Mouse (Mus musculus): ENCODE measurements at regions not wholly inside any gene's neighbourhood (a gene's known extent, or its start where the extent isn't known, plus 50 kb on each side); places are given as distances from the start of the nearest gene placed in this dataset.

- no peak for DNase-seq (ENCODE audit: low read depth)
Measured at GRCm38 (mm10) chr12:26068685-26069008, 346.4 kb downstream of the Rnf144a start.

- DNase-seq (ENCODE audit: low read depth): peak; percentile 89
Measured at GRCm38 (mm10) chr12:26067866-26068684, 347.0 kb downstream of the Rnf144a start.

GRCm38 (mm10) chr12:26060378-26060777 lies 354.7 kb downstream of the Rnf144a start:
- no peak for DNase-seq (ENCODE audit: low read depth)

GRCm38 (mm10) chr12:26059090-26059489 lies 356.0 kb downstream of the Rnf144a start:
- peak; percentile 55 for DNase-seq (ENCODE audit: low read depth)

- DNase-seq (ENCODE audit: low read depth): peak; percentile 60
Measured at GRCm38 (mm10) chr12:26057491-26058054, 357.5 kb downstream of the Rnf144a start.

- DNase-seq (ENCODE audit: low read depth): no peak
Measured at GRCm38 (mm10) chr12:26046991-26047390, 368.1 kb downstream of the Rnf144a start.

GRCm38 (mm10) chr12:26045321-26045720 lies 369.7 kb downstream of the Rnf144a start:
- no peak for DNase-seq (ENCODE audit: low read depth)

- no peak for DNase-seq (ENCODE audit: low read depth)
Measured at GRCm38 (mm10) chr12:26012951-26013350, 402.1 kb downstream of the Rnf144a start.

- peak; percentile 69 for DNase-seq (ENCODE audit: low read depth)
Measured at GRCm38 (mm10) chr12:25994063-25994462, 421.0 kb downstream of the Rnf144a start.

- DNase-seq (ENCODE audit: low read depth): no peak
Measured at GRCm38 (mm10) chr12:25991801-25992525, 423.1 kb downstream of the Rnf144a start.

- DNase-seq (ENCODE audit: low read depth): no peak
Measured at GRCm38 (mm10) chr12:25982545-25982944, 432.5 kb downstream of the Rnf144a start.

- DNase-seq (ENCODE audit: low read depth): no peak
Measured at GRCm38 (mm10) chr12:25978335-25978734, 436.7 kb downstream of the Rnf144a start.

- DNase-seq (ENCODE audit: low read depth): peak; percentile 66
Measured at GRCm38 (mm10) chr12:25958584-25958983, 456.5 kb downstream of the Rnf144a start.

GRCm38 (mm10) chr12:25957547-25957946 lies 457.5 kb downstream of the Rnf144a start:
- DNase-seq (ENCODE audit: low read depth): peak; percentile 29

GRCm38 (mm10) chr12:25947107-25947506 lies 467.9 kb downstream of the Rnf144a start:
- no peak for DNase-seq (ENCODE audit: low read depth)

- no peak for DNase-seq (ENCODE audit: low read depth)
Measured at GRCm38 (mm10) chr12:25946121-25946520, 468.9 kb downstream of the Rnf144a start.

GRCm38 (mm10) chr12:25938856-25939255 lies 476.2 kb downstream of the Rnf144a start:
- no peak for DNase-seq (ENCODE audit: low read depth)

- DNase-seq (ENCODE audit: low read depth): no peak
Measured at GRCm38 (mm10) chr12:25934946-25935345, 480.1 kb downstream of the Rnf144a start.

- DNase-seq (ENCODE audit: low read depth): no peak
Measured at GRCm38 (mm10) chr12:25934526-25934925, 480.5 kb downstream of the Rnf144a start.

- DNase-seq (ENCODE audit: low read depth): no peak
Measured at GRCm38 (mm10) chr12:25926367-25926766, 488.7 kb downstream of the Rnf144a start.

GRCm38 (mm10) chr12:25924526-25924925 lies 490.5 kb downstream of the Rnf144a start:
- DNase-seq (ENCODE audit: low read depth): no peak

GRCm38 (mm10) chr12:25923772-25924171 lies 491.3 kb downstream of the Rnf144a start:
- DNase-seq (ENCODE audit: low read depth): no peak

GRCm38 (mm10) chr12:25905614-25906013 lies 509.4 kb downstream of the Rnf144a start:
- no peak for DNase-seq (ENCODE audit: low read depth)
